Mouse (Mus musculus) ES-Bruce4 (cell line): ENCODE results near the gene Jrkl. TPM values are rescaled to one million over a fixed set of nuclear protein-coding genes. Genes with fewer than 3 reads are reported as not detected.
A peak's percentile ranks its signal among the peaks of the same experiment; 100 is the strongest.

ENCODE experiments used
- H3K27ac ChIP-seq: 2 replicates; pipeline ENCODE4 v1.5.1; 2012; ENCODE audit warnings: low read length, inconsistent platforms; ENCODE audit not compliant: insufficient read depth
- H3K27me3 ChIP-seq: 2 replicates; pipeline ENCODE4 v1.6.1; 2012; ENCODE audit warnings: mild to moderate bottlenecking, low read length, inconsistent platforms; ENCODE audit not compliant: control insufficient read depth, poor library complexity, insufficient read depth, severe bottlenecking
- H3K36me3 ChIP-seq: 2 replicates; pipeline ENCODE4 v1.6.1; 2012; ENCODE audit warnings: inconsistent platforms, mild to moderate bottlenecking, low read length, moderate library complexity; ENCODE audit not compliant: control insufficient read depth, poor library complexity, insufficient read depth, severe bottlenecking
- H3K4me1 ChIP-seq: one replicate; pipeline ENCODE4 v1.8.1; 2011; ENCODE audit warnings: low read length; ENCODE audit not compliant: control insufficient read depth, insufficient read depth
- H3K4me3 ChIP-seq: 2 replicates; pipeline ENCODE4 v1.5.1; 2011; ENCODE audit warnings: low read depth, mild to moderate bottlenecking, low read length
- H3K9ac ChIP-seq: 2 replicates; pipeline ENCODE4 v1.6.1; 2012; ENCODE audit warnings: low read depth, mild to moderate bottlenecking, inconsistent platforms; ENCODE audit not compliant: poor library complexity, severe bottlenecking
- H3K9me3 ChIP-seq: replicated peaks from 2 replicates; pipeline ENCODE4 v1.6.1; 2012; ENCODE audit warnings: mild to moderate bottlenecking, low read length, inconsistent platforms; ENCODE audit not compliant: control insufficient read depth, poor library complexity, insufficient read depth, severe bottlenecking
- CTCF ChIP-seq: IDR thresholded peaks from one replicate; pipeline ENCODE4 v1.8.1; 2011; ENCODE audit warnings: low read depth, low read length
- EP300 ChIP-seq: IDR thresholded peaks from 2 replicates; pipeline ENCODE4 v1.6.1; 2011; ENCODE audit warnings: low read depth, low read length; ENCODE audit not compliant: insufficient read depth
- POLR2A ChIP-seq: IDR thresholded peaks from one replicate; pipeline ENCODE4 v1.8.1; 2011; ENCODE audit warnings: low read length; ENCODE audit not compliant: insufficient read depth
- polyA plus RNA-seq: library from polyadenylated mRNA; stranded (reverse); fragments of >200 nt; gene quantifications from 2 replicates; pipeline ENCODE4 v1.2.4, GENCODE M21; 2011; ENCODE audit warnings: low read depth; ENCODE audit not compliant: missing spikeins, insufficient read depth, insufficient read length

The Jrkl gene
- polyA plus RNA-seq, 1 experiment = 10.6 TPM

DNA sequence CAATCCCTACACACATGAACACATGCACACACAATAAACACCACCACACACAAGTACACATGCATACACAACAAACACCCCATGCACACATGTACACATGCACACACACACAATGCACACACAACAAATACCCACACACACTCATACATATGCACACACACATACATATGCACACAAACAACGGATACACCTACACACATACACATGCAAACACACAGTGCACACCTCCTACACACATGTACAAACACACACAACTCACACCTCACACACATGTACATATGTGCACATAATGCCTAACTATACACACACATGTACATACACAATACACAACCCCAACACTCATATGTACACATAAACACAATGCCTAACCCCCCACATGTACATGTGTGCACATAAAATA is 19.8 kb downstream of the Jrkl start:
- no peaks in the 10 kb centered on the region for H3K27me3 ChIP-seq
- no peak overlapping the region for H3K9ac ChIP-seq
- H3K9me3 ChIP-seq = 0 out of 2 replicates have a peak, but pooled peaks cover 2% of the 10 kb centered on the region
- TF ChIP-seq EP300 (no peak), CTCF (no peak), POLR2A (no peak)
- no peaks in the 10 kb centered on the region for H3K36me3 ChIP-seq
- no peak overlapping the region for H3K4me3 ChIP-seq
- H3K27ac ChIP-seq = no peak overlapping the region
- no peaks in the 10 kb centered on the region for H3K4me1 ChIP-seq

- Histone ChIP-seq H3K4me3 (no peak overlapping the region), H3K9me3 (no peaks in the 10 kb centered on the region), H3K27ac (no peak overlapping the region), H3K27me3 (peaks cover 1% of the 10 kb centered on the region; the same call in 1 of the 2 replicates), H3K36me3 (no peaks in the 10 kb centered on the region), H3K9ac (no peak overlapping the region), H3K4me1 (no peaks in the 10 kb centered on the region)
- TF ChIP-seq CTCF (no peak), POLR2A (no peak), EP300 (no peak)
These were observed 39.3 kb downstream of the Jrkl start for GRCm38 (mm10) chr9:13206369-13206768.

DNA sequence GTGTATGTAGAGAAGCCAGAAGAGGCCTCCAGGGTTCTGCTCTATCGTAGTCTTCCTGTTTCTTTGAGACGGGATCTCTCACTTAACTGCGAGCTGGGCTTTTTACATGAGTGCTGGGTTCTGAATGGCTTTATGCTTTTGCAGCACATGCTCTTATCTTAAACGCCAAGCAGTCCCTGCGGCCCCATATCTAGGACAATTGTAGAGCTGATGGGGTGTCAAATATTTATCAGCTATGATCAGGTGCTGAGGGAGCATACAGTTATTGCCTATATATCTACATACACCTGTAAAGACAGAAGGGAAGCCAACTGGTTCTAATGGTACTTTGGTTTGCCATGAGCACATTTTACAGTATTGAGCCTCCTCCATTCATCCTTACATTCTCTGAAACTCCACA is 41.9 kb downstream of the Jrkl start:
- Histone ChIP-seq H3K27ac (no peak overlapping the region), H3K9ac (no peak overlapping the region), H3K9me3 (no peaks in the 10 kb centered on the region), H3K27me3 (peaks cover 1% of the 10 kb centered on the region; the same call in 1 of the 2 replicates), H3K36me3 (no peaks in the 10 kb centered on the region), H3K4me1 (no peaks in the 10 kb centered on the region), H3K4me3 (no peak overlapping the region)
- TF ChIP-seq CTCF = no peak

- Histone ChIP-seq H3K27ac (no peak overlapping the region), H3K4me1 (no peaks in the 10 kb centered on the region), H3K27me3 (peaks cover 1% of the 10 kb centered on the region; the same call in 1 of the 2 replicates), H3K4me3 (no peak overlapping the region), H3K9ac (no peak overlapping the region), H3K9me3 (no peaks in the 10 kb centered on the region), H3K36me3 (no peaks in the 10 kb centered on the region)
- TF ChIP-seq EP300 = no peak
- TF ChIP-seq CTCF = no peak
- no peak for TF ChIP-seq POLR2A
These were observed 42.5 kb downstream of the Jrkl start for GRCm38 (mm10) chr9:13203109-13203508.

GRCm38 (mm10) chr9:13200079-13200478 is 45.5 kb downstream of the Jrkl start:
- Histone ChIP-seq H3K4me1 (no peaks in the 10 kb centered on the region), H3K36me3 (no peaks in the 10 kb centered on the region), H3K27me3 (no peaks in the 10 kb centered on the region), H3K27ac (no peak overlapping the region), H3K9me3 (no peaks in the 10 kb centered on the region), H3K4me3 (no peak overlapping the region), H3K9ac (no peak overlapping the region)
- TF ChIP-seq EP300 = no peak
- no peak for TF ChIP-seq CTCF
- TF ChIP-seq POLR2A = no peak

DNA sequence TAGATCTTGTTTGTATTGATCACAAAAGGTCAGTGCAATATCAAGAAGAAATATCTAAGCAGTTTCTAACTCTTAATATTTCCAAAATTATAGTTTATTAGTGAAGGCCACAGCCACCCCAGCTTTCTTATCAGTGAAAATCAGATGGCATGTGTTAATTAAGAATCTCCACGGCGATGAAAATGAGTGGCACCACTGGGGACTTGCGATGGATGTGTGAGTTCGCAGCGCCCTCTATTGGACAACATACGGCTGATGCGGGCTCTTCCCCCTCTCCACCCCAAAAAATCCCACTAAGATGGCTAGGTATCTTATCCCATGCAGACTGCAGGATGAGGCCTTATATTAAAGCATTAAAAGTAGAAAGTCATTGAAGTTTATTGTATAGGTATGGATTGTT is 49.9 kb downstream of the Jrkl start:
- H3K27ac ChIP-seq = no peak overlapping the region
- no peaks in the 10 kb centered on the region for H3K4me1 ChIP-seq
- peak; percentile 75 for TF ChIP-seq CTCF
- no peak for TF ChIP-seq EP300
- H3K27me3 ChIP-seq = no peaks in the 10 kb centered on the region
- H3K36me3 ChIP-seq = no peaks in the 10 kb centered on the region
- no peak overlapping the region for H3K4me3 ChIP-seq
- H3K9ac ChIP-seq = no peak overlapping the region
- H3K9me3 ChIP-seq = no peaks in the 10 kb centered on the region
